Mouse (Mus musculus) urinary bladder, adult 2 months (tissue): ENCODE results near the gene Fli1. TPM values are rescaled to one million over a fixed set of nuclear protein-coding genes. Genes with fewer than 3 reads are reported as not detected.

ENCODE experiments used
- DNase-seq: peaks from one replicate; pipeline ENCODE4 v3.0.0; 2022; ENCODE audit warnings: low spot score
- polyA plus RNA-seq: library from polyadenylated mRNA; depleted of rRNA; stranded (reverse); fragments of >200 nt; gene quantifications from 2 replicates; pipeline ENCODE4 v1.2.3, GENCODE M21; 2012

Gene Fli1
- polyA plus RNA-seq, 1 experiment: 6.0 TPM

- DNase-seq: no peak
Measured at GRCm38 (mm10) chr9:32468313-32468712, 74.3 kb downstream of the Fli1 start.

- DNase-seq: no peak
Measured at GRCm38 (mm10) chr9:32467443-32467842, 75.2 kb downstream of the Fli1 start.

GRCm38 (mm10) chr9:32466861-32467260 is 75.8 kb downstream of the Fli1 start:
- DNase-seq: no peak

GRCm38 (mm10) chr9:32456707-32457106 is 86.0 kb downstream of the Fli1 start:
- no peak for DNase-seq

- no peak for DNase-seq
Measured at GRCm38 (mm10) chr9:32450161-32450560, 92.5 kb downstream of the Fli1 start.

- no peak for DNase-seq
Measured at GRCm38 (mm10) chr9:32448766-32449165, 93.9 kb downstream of the Fli1 start.

GRCm38 (mm10) chr9:32445789-32446188 is 96.9 kb downstream of the Fli1 start:
- DNase-seq: no peak

- DNase-seq: no peak
Measured at GRCm38 (mm10) chr9:32444453-32445201, 98.0 kb downstream of the Fli1 start.

GRCm38 (mm10) chr9:32443817-32444216 is 98.8 kb downstream of the Fli1 start:
- no peak for DNase-seq

GRCm38 (mm10) chr9:32443115-32443514 is 99.5 kb downstream of the Fli1 start:
- DNase-seq: no peak

- DNase-seq: no peak
Measured at GRCm38 (mm10) chr9:32434241-32435213, 108.1 kb downstream of the Fli1 start.

- no peak for DNase-seq
Measured at GRCm38 (mm10) chr9:32431061-32431460, 111.6 kb downstream of the Fli1 start.

GRCm38 (mm10) chr9:32425321-32425720 is 117.3 kb downstream of the Fli1 start:
- DNase-seq: no peak

GRCm38 (mm10) chr9:32420711-32421110 is 122.0 kb downstream of the Fli1 start:
- DNase-seq: no peak

GRCm38 (mm10) chr9:32417466-32418116 is 125.1 kb downstream of the Fli1 start:
- no peak for DNase-seq

GRCm38 (mm10) chr9:32415952-32416351 is 126.7 kb downstream of the Fli1 start:
- DNase-seq: no peak

GRCm38 (mm10) chr9:32414956-32415355 is 127.7 kb downstream of the Fli1 start:
- DNase-seq: no peak

GRCm38 (mm10) chr9:32412836-32413580 is 129.7 kb downstream of the Fli1 start:
- no peak for DNase-seq

GRCm38 (mm10) chr9:32411507-32411906 is 131.2 kb downstream of the Fli1 start:
- DNase-seq: no peak

GRCm38 (mm10) chr9:32410671-32411070 is 132.0 kb downstream of the Fli1 start:
- no peak for DNase-seq
